Mouse (Mus musculus): ENCODE results near the gene Mepce. TPM values are rescaled to one million over a fixed set of nuclear protein-coding genes. Genes with fewer than 3 reads are reported as not detected.

Gene Mepce
- polyA plus RNA-seq, 1 experiment from 2014 or later: 14.2 TPM

DNA sequence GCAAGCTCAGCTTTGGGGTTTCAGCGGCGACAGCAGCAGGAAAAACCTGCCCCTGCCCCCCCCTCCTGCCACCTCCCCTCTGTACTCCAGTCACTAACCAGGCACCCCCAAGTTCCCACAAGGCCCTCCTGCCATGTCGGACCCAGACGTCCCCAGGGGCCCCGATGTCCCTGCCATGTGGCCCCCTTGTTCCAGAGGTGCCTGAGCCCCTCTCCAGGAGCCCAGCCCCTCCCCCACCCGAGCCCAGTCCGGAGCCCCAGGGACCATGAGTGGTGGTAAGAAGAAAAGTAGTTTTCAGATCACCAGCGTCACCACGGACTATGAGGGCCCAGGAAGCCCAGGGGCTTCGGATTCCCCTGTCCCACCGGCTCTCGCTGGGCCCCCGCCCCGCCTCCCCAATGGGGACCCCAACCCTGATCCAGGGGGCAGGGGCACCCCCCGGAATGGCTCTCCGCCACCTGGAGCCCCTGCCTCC is 40.6 kb downstream of the Mepce start:
- Histone ChIP-seq H3K36me3 (peaks cover 25% of the 10 kb centered on the region), H3K4me3 (replicated peaks) (peak overlapping the region; percentile 83), H3K9me3 (no peaks in the 10 kb centered on the region), H3K4me2 (peak overlapping the region; percentile 99), H3K4me1 (replicated peaks) (peaks cover 31% of the 10 kb centered on the region), H3K27ac (peak overlapping the region; percentile 96), H3K27me3 (no peaks in the 10 kb centered on the region), H3K9ac (replicated peaks) (peak overlapping the region; percentile 85)
- WGBS: 2% methylated on average over 16 of the region's 16 CpGs
- no peak for ATAC-seq (ENCODE audit: insufficient number of reproducible peaks, insufficient read depth, low FRiP score, low TSS enrichment, low read depth)

DNA sequence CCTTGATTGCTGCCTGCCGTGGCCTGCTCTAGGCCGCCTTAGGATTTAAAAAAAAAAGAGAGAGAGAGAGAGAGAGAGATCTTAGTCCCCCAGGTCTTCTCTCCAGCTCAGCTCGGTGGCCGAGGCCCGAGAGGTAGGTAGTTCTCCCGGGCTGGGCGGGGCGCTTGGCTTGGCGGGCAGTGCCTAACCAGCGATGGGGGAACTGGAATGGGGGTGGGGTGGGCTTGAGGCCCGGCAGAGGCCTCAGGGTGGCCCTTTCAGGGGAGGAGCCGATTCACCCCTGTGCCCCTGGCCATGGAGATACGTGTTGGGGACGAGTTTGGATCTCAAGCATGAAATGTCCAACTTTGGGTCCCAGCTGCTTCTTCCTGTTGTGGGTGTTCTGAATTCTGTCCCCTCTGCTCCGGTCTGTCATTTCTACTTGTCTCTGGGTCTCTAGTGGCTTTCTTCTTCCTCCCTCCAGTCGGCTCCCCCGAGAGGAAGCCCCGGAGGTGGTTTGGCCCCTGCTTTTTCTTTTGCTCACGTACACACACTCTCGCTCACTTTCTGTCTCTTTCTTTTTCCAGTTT is 41.1 kb downstream of the Mepce start:
- no peak; the same call in 1 of the 2 replicates for ATAC-seq (ENCODE audit: insufficient number of reproducible peaks, insufficient read depth, low FRiP score, low TSS enrichment, low read depth)
- Histone ChIP-seq H3K36me3 (peaks cover 20% of the 10 kb centered on the region), H3K9ac (replicated peaks) (peak overlapping the region; percentile 85), H3K27me3 (no peaks in the 10 kb centered on the region), H3K27ac (peak overlapping the region; percentile 96), H3K4me1 (replicated peaks) (peaks cover 37% of the 10 kb centered on the region), H3K4me3 (replicated peaks) (peak overlapping the region; percentile 83), H3K4me2 (peak overlapping the region; percentile 99), H3K9me3 (no peaks in the 10 kb centered on the region)
- 2% methylated on average over 20 of the region's 20 CpGs for WGBS

DNA sequence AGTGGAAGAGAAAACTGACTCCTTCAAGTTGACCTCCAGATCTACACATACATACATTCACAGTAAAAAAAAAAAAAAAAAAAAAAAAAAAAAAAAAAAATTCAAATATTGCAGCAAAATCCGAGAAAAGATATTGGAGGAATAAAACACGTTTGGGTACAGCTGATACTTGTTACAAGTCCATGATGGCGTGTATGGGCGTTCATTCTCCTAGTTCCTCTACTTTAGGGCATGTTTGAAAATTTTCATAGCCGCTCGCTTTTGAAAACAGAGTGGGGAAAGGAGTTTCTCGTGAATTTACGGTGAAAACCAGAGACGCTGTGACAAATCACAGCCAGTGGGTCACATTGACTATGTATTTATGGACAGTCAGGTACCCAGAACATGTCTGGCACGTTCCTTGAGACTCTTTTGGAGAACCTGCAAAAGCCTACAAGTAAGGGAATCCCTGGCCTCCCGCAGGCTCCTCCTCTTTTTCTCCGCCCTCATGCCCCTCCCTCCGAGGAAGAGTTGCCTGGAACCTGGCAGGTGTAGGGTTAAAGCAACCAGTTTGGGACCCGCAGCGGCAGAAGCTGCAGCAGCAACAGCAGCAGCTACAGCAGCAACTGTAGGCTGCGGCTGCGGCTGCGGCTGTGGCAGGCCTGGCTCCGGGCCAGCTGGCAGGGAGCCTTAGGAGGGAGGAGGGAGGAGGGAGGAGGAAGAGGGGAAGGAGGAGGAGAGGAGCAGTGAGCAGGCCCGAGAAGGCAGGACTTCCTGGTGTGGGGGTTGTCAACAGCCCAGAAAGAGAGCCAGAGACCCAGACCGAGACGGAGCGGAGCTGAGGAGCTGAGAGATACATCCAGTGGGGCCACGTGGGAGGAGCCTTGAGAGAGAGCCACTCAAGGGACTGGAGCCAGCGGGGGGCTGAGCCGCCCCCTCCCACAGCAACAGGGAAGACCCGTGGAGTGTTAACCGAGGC is 42.0 kb downstream of the Mepce start, which contains the start of gene Tsc22d4:
Tsc22d4 (plus strand) TSS at position 517 of the 958 bp plus-strand sequence.
- H3K4me3 ChIP-seq (replicated peaks): peak within 1 kb of the TSS; percentile 83
- H3K27ac ChIP-seq: peak within 1 kb of the TSS; percentile 96
- H3K9me3 ChIP-seq: no peaks in the 10 kb centered on the region
- no peaks in the 10 kb centered on the region for H3K27me3 ChIP-seq
- 5% methylated on average over 28 of the region's 28 CpGs for WGBS
- H3K4me1 ChIP-seq (replicated peaks): peaks cover 38% of the 10 kb centered on the region
- ATAC-seq (ENCODE audit: insufficient number of reproducible peaks, insufficient read depth, low FRiP score, low TSS enrichment, low read depth): peak; percentile 71
- H3K4me2 ChIP-seq: peak within 1 kb of the TSS; percentile 99
- H3K36me3 ChIP-seq: peaks cover 11% of the 10 kb centered on the region
- peak within 1 kb of the TSS; percentile 85 for H3K9ac ChIP-seq (replicated peaks)

GRCm38 (mm10) chr5:137744197-137744596 is 43.3 kb downstream of the Mepce start:
- WGBS: 87% methylated on average over 7 of the region's 7 CpGs
- peaks cover 47% of the 10 kb centered on the region for H3K4me1 ChIP-seq (replicated peaks)
- H3K27me3 ChIP-seq: no peaks in the 10 kb centered on the region
- no peak overlapping the region for H3K4me3 ChIP-seq (replicated peaks)
- no peak overlapping the region for H3K27ac ChIP-seq
- no peak overlapping the region for H3K4me2 ChIP-seq
- H3K9me3 ChIP-seq: no peaks in the 10 kb centered on the region
- H3K36me3 ChIP-seq: peaks cover 3% of the 10 kb centered on the region; the same call in 1 of the 2 replicates
- H3K9ac ChIP-seq (replicated peaks): no peak overlapping the region
- no peak for ATAC-seq (ENCODE audit: insufficient number of reproducible peaks, insufficient read depth, low FRiP score, low TSS enrichment, low read depth)

GRCm38 (mm10) chr5:137742836-137743235 is 44.6 kb downstream of the Mepce start:
- Histone ChIP-seq H3K4me1 (replicated peaks) (peaks cover 43% of the 10 kb centered on the region), H3K36me3 (peaks cover 5% of the 10 kb centered on the region), H3K27ac (no peak overlapping the region), H3K4me2 (no peak overlapping the region), H3K27me3 (no peaks in the 10 kb centered on the region), H3K9me3 (no peaks in the 10 kb centered on the region), H3K9ac (replicated peaks) (no peak overlapping the region), H3K4me3 (replicated peaks) (no peak overlapping the region)
- no peak for ATAC-seq (ENCODE audit: insufficient number of reproducible peaks, insufficient read depth, low FRiP score, low TSS enrichment, low read depth)
- 86% methylated on average over 6 of the region's 6 CpGs for WGBS

- 52% methylated on average over 10 of the region's 10 CpGs for WGBS
- H3K4me1 ChIP-seq (replicated peaks): peaks cover 36% of the 10 kb centered on the region
- H3K27me3 ChIP-seq: no peaks in the 10 kb centered on the region
- H3K27ac ChIP-seq: no peak overlapping the region
- H3K4me3 ChIP-seq (replicated peaks): peak overlapping the region; percentile 65
- no peak overlapping the region for H3K9ac ChIP-seq (replicated peaks)
- no peak for ATAC-seq (ENCODE audit: insufficient number of reproducible peaks, insufficient read depth, low FRiP score, low TSS enrichment, low read depth)
- peaks cover 10% of the 10 kb centered on the region for H3K36me3 ChIP-seq
- no peaks in the 10 kb centered on the region for H3K9me3 ChIP-seq
- peak overlapping the region; percentile 91 for H3K4me2 ChIP-seq
These were observed 45.4 kb downstream of the Mepce start for GRCm38 (mm10) chr5:137742048-137742447.

GRCm38 (mm10) chr5:137741023-137741931 is 46.2 kb downstream of the Mepce start, which contains the start of gene Nyap1:
TSS of gene Nyap1 (minus strand) at chr5:137741607.
- H3K27ac ChIP-seq: peak within 1 kb of the TSS; percentile 68
- ATAC-seq (ENCODE audit: insufficient number of reproducible peaks, insufficient read depth, low FRiP score, low TSS enrichment, low read depth): peak; percentile 89
- H3K9me3 ChIP-seq: no peaks in the 10 kb centered on the region
- H3K27me3 ChIP-seq: no peaks in the 10 kb centered on the region
- peak within 1 kb of the TSS; percentile 65 for H3K4me3 ChIP-seq (replicated peaks)
- under 1% methylated on average over 71 of the region's 71 CpGs for WGBS
- peaks cover 17% of the 10 kb centered on the region for H3K36me3 ChIP-seq
- peak within 1 kb of the TSS; percentile 91 for H3K4me2 ChIP-seq
- peaks cover 36% of the 10 kb centered on the region for H3K4me1 ChIP-seq (replicated peaks)
- peak within 1 kb of the TSS; percentile 66 for H3K9ac ChIP-seq (replicated peaks)

DNA sequence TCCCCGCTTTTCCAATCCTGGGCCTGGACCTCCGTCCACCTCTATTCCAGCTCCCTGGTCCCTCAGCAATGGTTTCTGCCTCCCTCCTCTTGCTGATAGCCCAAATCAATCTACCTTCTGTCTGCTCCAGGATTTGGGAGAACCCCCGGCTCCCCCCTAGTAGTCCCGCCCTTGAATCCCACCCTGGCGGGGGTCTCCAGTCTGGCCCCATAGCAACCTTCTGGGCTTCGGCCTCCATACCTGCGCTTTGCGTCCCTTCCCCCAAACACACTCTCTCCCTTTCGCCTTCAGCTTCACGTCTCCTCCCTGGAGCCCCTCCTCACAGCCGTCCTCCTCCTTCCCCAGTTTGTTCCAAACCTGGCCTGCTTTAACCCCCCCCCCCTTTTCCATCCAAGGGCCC is 46.9 kb downstream of the Mepce start:
- Histone ChIP-seq H3K36me3 (peaks cover 25% of the 10 kb centered on the region), H3K27me3 (no peaks in the 10 kb centered on the region), H3K4me3 (replicated peaks) (peak overlapping the region; percentile 65), H3K27ac (peak overlapping the region; percentile 68), H3K4me1 (replicated peaks) (peaks cover 39% of the 10 kb centered on the region), H3K9ac (replicated peaks) (peak overlapping the region; percentile 66), H3K4me2 (peak overlapping the region; percentile 91), H3K9me3 (no peaks in the 10 kb centered on the region)
- ATAC-seq (ENCODE audit: insufficient number of reproducible peaks, insufficient read depth, low FRiP score, low TSS enrichment, low read depth): 0 out of 2 replicates have a peak, but pooled peaks have one; percentile 12
- 10% methylated on average over 11 of the region's 11 CpGs for WGBS

DNA sequence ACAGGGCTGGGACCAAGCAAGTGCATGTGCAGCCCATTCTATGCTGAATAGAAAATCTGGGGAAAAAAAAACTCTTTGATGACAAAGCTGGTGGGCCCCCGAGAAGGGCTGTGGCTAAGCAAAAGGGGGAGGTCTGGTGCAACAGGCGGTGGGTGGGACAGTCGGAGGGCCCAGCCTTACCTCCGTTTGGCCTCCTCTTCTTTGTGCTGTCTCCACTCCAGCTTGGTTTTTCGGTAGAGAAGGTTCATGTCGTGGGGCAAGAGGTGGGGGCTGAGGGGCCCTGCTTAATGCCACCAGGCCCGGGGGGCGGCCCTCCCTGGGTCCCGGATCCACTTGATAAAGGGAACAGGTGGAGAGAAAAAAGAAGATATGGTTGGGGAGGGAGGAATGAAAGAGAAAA is 48.0 kb downstream of the Mepce start:
- Histone ChIP-seq H3K4me1 (replicated peaks) (peaks cover 43% of the 10 kb centered on the region), H3K27ac (no peak overlapping the region)
- 69% methylated on average over 9 of the region's 9 CpGs for WGBS

DNA sequence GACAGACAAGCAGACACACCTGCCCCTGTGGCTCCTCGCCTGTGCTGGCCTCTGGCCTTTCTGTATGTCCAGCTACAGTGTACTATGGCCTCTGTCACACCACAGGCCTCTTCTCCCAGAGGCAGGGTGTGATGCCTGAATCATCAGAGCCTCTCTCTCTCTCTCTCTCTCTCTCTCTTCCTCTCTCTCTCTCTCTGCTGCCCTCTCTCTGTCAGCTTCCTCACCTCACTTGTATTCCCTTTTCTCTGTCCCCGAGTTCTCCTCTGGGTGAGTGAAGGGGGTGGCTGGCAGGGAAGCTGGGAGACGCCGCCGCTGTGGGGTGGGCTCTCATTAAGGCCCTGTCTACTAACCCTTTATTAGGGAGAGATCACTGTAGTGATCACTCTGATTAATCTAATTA is 48.9 kb downstream of the Mepce start:
- H3K4me1 ChIP-seq (replicated peaks): peaks cover 51% of the 10 kb centered on the region
- ATAC-seq (ENCODE audit: insufficient number of reproducible peaks, insufficient read depth, low FRiP score, low TSS enrichment, low read depth): no peak
- H3K4me2 ChIP-seq: peak overlapping the region; percentile 91; the same call in 1 of the 2 replicates
- H3K27ac ChIP-seq: no peak overlapping the region
- H3K4me3 ChIP-seq (replicated peaks): no peak overlapping the region
- peaks cover 39% of the 10 kb centered on the region for H3K36me3 ChIP-seq
- no peaks in the 10 kb centered on the region for H3K27me3 ChIP-seq
- WGBS: 62% methylated on average over 5 of the region's 5 CpGs
- H3K9ac ChIP-seq (replicated peaks): no peak overlapping the region
- H3K9me3 ChIP-seq: no peaks in the 10 kb centered on the region

More for the DNA sequence above, 48.0 kb downstream of the Mepce start:
- 0 out of 2 replicates have a peak overlapping the region, but pooled peaks have one; percentile 1 for H3K4me3 ChIP-seq (replicated peaks)
- H3K9ac ChIP-seq (replicated peaks): peak overlapping the region; percentile 66
- H3K27me3 ChIP-seq: no peaks in the 10 kb centered on the region
- H3K36me3 ChIP-seq: peaks cover 34% of the 10 kb centered on the region
- no peak for ATAC-seq (ENCODE audit: insufficient number of reproducible peaks, insufficient read depth, low FRiP score, low TSS enrichment, low read depth)
- peak overlapping the region; percentile 91 for H3K4me2 ChIP-seq
- no peaks in the 10 kb centered on the region for H3K9me3 ChIP-seq

Measured in limb, embryonic 12.5 days (tissue).